Mouse (Mus musculus) myocyte (in vitro differentiated cells): ENCODE results near the gene Taf10.

Experiments used
- MAX ChIP-seq: IDR thresholded peaks from one replicate; pipeline ENCODE4 v1.6.1; 2011; ENCODE audit warnings: low read depth, mild to moderate bottlenecking, control low read depth
- MYOG ChIP-seq, 3 experiments: IDR thresholded peaks; one replicate each; pipeline ENCODE4 v1.6.1; 2011; ENCODE audit warnings: control low read depth in 2 of 3, low read depth in 2 of 3, mild to moderate bottlenecking in 2 of 3; ENCODE audit not compliant: insufficient read length in 2 of 3, control insufficient read depth in 1 of 3, insufficient read depth in 1 of 3
- POLR2A ChIP-seq: IDR thresholded peaks from one replicate; pipeline ENCODE4 v1.6.1; 2011; ENCODE audit warnings: low read depth, mild to moderate bottlenecking, control low read depth, moderate library complexity; ENCODE audit not compliant: insufficient read length
- REST ChIP-seq: IDR thresholded peaks from one replicate; pipeline ENCODE4 v1.6.1; 2011; ENCODE audit warnings: mild to moderate bottlenecking, control low read depth, moderate library complexity; ENCODE audit not compliant: insufficient read depth, insufficient read length

- TF ChIP-seq MAX, result no peak
- no peak for TF ChIP-seq REST
- TF ChIP-seq POLR2A, result no peak
- TF ChIP-seq MYOG (IDR thresholded peaks at IDR 0.05; ENCODE audit: control insufficient read depth in 1 of 3, insufficient read depth in 1 of 3, insufficient read length in 2 of 3, low read depth in 2 of 3), result no peak
Observed at GRCm38 (mm10) chr7:105786506-105787284, 42.5 kb upstream of the Taf10 start.
